Mouse (Mus musculus): ENCODE data around the gene Gm28230. TPM values are rescaled to one million over a fixed set of nuclear protein-coding genes. Genes with fewer than 3 reads are reported as not detected.

Gm28230 gene
- total RNA-seq, 2 experiments from 2014 or later = not detected

DNA sequence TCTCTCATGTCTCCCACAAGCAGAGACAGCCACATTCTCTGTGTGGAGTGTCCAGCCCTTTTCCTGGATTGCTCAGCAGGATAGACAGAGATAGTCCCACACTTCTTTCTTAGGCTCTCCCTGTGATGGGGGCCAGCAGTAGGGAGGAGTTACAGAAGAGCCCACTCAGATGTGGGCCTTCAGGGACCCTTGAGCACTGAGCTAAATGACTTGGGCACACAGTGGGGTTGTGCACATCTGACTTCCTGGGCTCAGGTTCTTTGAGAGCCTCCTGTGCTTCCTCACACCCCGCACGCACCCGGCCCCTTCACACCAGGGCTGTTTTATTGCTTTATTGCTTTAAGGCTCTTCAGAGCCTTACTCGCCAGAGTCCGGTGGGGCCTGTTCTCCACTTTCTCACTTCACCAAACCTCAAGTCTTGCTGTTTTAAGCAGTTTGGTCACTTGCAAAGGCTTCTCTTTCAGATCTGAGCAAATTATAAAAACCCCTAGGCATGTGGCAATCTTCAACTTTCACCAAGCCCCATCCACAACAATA is 5.5 kb upstream of the Gm28230 start:
- no peak for DNase-seq (ENCODE audit: extremely low spot score in 1 of 2, low spot score in 1 of 2)

DNA sequence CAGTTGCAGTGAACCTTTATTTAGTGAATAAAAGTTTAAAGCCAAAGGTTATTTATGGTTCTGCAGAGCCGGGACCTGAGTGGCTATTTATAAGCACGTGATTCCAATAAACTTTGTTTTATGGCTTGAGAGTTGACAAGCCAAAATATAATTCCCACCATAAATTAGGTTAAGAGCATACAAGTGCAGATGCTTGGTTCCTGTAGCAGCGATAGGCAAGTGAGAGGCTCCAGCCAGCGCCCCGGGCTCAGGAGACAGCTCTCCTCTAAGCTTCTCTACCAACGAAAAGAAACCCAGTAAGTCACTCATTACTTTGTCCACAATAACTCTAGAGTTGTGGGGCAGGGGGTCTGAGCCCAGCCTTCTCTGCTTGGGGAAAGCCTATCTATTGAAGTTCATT is 4.6 kb upstream of the Gm28230 start:
- no peak for DNase-seq (ENCODE audit: extremely low spot score in 1 of 2, low spot score in 1 of 2)

DNA sequence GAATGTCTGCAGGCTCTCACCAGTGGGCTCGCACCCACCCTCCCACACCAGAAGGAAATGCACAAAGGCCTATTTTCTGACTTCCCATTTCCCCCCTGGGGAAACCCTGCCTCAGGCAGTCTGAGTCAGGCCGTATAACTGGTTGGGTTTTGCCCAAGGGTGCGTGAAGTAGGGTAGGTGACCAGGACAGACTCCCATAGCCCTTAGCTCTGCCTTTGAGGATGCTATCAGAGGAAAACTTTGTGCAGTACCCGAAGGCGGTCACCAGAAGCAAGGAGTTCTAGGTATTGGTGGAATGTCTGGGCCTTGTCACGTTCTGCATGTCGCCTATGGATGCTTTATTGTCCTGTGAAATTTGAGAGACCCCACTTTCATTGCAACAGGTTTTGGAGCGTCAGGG is 3.6 kb upstream of the Gm28230 start:
- no peak for DNase-seq (ENCODE audit: extremely low spot score in 1 of 2, low spot score in 1 of 2)

DNA sequence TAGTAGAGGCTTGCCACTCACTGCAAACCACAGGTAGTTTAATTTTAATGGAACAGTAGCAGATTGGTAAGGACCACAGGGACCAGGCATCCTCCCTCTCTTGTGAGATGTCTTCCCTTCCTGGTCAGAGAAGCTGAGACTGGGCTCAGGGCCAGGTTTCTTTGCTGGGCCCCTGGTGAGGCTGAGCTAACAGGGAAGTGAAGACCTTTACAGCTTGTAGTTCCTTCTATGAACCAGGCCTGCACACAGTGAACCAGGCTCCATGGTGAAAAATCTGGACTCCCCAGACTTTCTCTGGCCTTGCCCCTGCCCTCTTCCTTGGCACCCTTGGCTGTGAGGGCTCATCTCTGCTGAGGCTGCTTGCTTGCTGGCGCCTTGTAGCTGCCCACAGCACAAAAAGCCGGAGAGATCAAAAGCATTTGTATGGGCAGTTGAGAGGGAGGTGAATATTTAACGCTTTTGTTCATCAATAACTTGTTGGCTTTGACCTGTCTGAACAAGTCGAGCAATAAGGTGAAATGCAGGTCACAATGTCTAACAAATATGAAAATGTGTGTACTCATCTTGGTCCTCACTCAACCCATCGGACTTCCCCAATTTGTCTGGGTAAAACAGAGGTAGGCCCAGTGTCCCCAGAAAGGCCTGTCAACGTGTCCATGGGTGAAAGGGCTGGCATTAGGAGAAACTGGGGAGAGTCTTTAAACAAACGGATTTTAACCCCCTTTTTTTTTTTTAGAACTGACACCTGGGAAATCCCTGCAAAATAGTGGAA is 2.1 kb upstream of the Gm28230 start:
- DNase-seq (ENCODE audit: extremely low spot score in 1 of 2, low spot score in 1 of 2) = no peak

DNA sequence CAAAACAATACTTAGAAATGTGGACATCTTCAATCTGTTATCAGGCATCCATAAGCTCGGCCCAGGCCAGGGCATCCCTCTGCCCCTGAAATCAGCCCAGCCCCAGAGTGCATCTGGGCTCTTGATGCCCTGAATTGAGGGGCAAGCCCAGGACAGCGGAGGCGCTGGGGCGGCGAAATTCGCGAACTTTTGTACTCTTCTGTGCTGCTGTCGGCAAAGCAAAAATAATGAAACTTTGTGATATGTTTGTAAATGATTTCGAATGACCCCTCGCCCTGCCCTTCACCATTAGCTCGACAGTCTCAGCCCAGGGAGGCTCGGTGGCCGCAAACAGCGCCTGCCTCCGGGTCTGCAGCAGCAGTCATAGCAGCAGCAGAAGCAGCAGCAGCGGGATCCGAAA is 1.4 kb upstream of the Gm28230 start:
- DNase-seq (ENCODE audit: extremely low spot score in 1 of 2, low spot score in 1 of 2) = no peak

DNA sequence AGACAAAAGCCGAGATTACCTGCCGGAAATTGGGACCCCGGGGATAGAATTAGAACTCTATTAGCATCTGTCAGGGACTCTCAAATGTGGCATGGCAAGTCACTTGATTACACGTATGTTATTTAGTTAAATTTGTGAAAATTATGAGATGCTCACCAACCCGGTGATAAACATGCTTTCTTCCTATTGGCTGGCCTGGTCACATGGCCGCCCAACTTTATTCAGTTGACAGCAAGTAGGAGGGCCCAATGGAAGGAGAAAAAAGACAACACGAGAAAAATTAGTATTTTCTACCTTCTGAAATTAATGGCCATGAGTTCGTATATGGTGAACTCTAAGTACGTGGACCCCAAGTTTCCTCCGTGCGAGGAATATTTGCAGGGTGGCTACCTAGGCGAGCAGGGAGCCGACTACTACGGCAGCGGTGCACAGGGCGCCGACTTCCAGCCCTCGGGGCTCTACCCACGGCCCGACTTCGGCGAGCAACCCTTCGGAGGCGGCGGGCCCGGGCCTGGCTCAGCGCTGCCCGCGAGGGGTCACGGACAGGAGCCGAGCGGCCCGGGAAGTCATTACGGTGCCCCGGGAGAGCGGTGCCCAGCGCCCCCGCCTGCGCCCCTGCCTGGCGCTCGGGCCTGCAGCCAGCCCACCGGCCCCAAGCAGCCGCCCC is 578 bp downstream of the Gm28230 start:
- no peak for DNase-seq (ENCODE audit: extremely low spot score in 1 of 2, low spot score in 1 of 2)

DNA sequence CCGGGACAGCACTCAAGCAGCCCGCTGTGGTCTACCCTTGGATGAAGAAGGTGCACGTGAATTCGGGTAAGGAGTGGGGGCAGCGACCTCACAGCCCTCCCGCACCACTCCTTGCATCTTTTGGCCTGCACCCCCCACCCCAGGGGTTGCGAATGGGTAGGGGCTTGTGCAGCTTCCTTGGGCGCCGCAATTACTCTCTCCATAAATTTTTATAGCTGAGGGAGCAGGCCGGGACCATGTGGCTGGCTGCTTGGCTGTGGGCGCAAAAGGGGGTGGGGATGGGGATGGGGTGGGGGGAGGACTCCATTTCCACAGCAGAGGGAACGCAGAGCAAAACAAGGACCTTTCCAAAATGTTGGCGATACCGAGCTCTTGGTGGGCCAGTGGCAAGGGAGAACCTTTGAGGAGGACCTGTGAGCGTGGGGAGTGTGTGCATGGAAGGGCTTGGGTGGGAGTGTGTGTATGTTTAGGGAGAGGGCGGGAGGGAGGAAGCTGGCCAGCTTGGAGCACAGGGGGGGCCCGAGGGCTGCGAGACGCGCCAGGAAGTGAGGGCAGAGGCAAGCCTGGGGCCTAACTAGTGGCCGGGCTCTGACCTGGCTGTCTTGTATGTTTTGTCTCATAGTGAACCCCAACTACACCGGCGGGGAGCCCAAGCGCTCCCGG is 1.2 kb downstream of the Gm28230 start:
- no peak for DNase-seq (ENCODE audit: extremely low spot score in 1 of 2, low spot score in 1 of 2)

DNA sequence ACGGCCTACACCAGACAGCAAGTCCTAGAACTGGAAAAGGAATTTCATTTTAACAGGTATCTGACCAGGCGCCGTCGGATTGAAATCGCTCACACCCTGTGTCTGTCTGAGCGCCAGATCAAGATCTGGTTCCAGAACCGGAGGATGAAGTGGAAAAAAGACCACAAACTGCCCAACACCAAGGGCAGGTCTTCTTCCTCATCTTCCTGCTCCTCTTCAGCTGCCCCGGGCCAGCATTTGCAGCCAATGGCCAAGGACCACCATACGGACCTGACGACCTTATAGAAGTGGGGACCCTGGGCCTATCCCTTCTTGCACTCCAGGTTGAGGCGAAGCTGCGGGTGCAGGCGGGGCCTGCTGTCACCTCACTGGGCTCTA is 1.8 kb downstream of the Gm28230 start:
- no peak for DNase-seq (ENCODE audit: extremely low spot score in 1 of 2, low spot score in 1 of 2)

DNA sequence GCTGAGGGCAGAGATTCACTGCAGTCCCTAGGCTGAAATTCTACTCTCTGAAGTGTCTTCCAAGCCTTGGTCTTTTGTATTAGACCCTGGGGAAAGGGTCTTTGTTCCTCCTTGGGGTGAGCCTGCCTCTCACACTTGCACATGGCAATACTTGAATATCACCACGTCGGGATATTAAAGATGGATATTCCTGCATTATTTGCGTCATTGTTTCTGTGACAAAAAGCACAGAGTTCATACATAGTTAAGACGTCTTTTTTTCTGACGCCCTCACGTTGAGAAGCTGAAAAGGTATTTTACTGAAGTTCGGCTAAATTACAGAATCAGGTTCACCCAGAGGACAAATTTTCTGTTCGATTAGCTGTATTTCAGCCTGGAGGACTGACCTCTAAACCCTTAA is 3.8 kb downstream of the Gm28230 start:
- DNase-seq (ENCODE audit: extremely low spot score in 1 of 2, low spot score in 1 of 2) = no peak

DNA sequence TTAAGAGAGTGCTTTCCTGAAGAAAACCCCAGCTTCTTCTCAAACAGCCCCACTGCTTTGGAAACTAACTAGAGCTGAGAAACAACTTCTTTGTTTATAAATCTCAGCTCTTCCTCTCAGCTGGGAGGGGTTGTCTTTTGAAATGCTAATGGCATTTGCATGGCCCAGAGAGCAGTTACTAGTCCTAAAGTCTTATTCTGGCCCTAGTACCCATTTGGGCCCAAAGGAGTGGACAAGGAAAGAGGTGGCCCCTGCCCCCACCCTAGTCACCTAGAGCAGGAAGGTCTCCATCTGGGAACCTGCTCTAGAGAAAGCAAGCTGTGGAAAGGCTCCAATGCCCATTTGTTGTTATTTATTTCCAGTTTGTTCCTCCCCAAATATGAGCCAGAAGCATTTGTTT is 4.5 kb downstream of the Gm28230 start:
- no peak for DNase-seq (ENCODE audit: extremely low spot score in 1 of 2, low spot score in 1 of 2)

DNA sequence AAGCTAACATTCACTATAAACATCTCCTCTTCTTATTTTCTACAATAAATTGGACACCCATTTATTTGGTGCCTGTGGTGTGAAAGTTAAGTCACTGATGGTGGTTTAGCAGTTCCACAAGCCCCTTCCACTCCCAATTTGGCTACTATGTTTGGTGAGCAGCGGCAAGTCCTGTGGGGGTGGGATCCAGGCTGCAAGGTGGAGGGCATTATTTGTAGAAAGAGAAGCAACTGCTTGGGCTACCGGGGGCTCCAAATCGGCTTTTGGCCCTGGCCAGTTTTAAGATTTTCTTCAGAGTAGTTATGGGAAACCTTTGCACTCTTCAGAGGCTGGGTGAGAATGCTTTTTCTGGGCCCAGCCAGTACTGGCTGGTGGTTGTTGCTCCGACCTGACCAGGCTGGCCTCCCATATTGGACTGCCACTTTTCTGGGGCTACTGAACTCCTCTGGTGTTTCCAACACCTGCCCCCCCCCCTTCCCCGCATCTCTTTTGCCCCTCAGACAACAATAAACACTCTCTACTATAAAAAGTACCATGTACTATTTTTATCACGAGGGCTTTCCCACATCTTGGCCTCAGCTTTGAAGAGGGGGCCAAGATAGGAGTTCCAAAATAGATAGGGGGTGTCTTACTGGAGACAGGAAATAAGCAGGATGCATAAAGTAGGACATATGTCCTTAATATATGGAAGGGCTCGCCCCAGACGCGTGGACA is 5.4 kb downstream of the Gm28230 start:
- DNase-seq (ENCODE audit: extremely low spot score in 1 of 2, low spot score in 1 of 2) = no peak

DNA sequence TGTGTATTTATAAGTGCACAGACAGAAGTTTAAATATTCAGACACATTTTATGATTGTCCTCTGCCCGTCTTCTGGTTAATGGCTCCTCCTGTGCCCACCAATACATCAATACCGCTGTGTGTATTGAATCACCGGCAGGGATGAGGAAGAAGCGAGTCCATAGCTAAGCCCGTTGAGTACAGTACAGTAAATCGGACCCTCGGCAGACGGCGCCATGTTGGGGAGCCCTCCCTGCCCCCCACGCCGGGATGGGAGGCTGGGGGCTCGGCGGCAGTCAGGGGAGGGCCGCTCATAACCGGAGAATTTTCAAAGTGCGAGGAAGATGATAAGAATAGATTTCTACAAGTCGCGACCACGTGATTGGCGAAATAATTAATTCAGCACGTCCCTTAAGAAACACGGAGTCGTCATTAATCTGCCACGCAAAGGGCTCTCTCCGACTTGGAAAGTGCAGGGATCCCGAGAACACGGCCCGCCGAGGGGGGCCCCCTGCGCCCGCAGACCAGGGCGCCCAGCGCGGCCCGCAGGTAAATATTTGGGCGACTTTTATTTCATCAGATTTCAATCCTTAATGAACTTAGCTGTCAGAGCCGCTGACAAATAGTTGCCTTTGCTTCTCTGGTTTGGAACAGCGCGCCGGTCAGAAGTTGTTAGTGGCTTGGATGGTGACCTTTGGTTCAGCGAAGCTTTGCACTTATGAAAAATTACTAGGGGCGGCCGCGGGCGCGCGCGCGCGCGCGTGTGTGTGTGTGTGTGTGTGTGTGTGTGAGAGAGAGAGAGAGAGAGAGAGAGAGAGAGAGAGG is 6.2 kb downstream of the Gm28230 start:
- no peak for DNase-seq (ENCODE audit: extremely low spot score in 1 of 2, low spot score in 1 of 2)

DNA sequence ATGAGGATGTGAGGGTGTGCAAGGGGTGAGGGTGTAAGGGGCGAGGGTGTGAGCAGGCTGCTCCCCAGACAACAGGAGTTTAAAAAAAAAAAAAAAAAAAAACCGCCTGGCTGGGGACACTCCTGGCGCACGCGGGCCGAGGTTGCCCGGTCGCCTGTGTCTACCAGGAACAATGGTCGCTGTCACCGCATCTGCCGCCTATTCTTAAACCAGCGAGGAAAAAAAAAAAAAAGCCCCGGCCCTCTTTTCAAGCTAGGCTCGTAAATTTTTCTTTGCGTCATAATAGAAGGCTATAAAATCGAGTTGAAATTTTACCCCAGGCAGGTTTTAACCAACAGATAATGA is 6.8 kb downstream of the Gm28230 start:
- DNase-seq (ENCODE audit: extremely low spot score in 1 of 2, low spot score in 1 of 2) = no peak

DNA sequence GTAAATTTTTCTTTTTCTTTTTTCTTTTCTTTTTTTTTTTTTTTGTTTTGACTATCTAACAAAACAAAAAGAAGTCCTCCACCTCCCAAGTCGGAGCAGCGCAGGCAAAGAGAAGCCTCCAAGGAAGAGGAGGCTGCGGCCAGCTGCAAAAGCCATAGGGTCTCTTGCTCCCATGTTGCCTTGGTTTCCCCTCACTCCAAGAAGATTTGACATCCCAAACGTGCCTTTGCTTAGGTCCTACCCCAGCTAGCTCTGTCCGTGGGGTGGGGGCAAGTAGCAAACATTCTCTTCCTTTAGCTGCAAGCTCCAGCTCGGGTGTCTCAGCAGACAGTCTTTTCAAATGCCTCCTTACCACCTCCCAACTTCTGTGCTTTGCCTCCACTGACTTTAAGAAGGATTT is 7.2 kb downstream of the Gm28230 start:
- no peak for DNase-seq (ENCODE audit: extremely low spot score in 1 of 2, low spot score in 1 of 2)

DNA sequence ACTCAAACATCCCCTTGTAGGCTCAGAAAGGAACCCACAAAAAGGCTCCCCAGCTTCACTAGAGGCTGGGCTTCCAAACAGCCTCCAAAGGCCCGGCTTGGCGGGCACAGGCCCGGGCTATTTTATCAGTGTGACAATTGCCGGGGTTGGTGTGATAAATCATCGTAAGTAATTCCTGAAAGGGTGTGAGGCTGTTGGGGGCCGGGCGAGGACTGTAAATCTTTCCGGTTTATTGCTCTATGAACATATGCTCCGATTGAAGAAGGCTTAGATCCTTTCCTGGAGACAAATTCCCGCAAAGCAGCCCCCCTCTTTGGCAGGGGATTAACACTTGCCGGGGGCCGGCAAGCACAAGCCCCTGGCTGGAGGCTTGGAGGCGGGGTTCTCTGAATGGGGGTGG is 7.9 kb downstream of the Gm28230 start:
- no peak for DNase-seq (ENCODE audit: extremely low spot score in 1 of 2, low spot score in 1 of 2)

DNA sequence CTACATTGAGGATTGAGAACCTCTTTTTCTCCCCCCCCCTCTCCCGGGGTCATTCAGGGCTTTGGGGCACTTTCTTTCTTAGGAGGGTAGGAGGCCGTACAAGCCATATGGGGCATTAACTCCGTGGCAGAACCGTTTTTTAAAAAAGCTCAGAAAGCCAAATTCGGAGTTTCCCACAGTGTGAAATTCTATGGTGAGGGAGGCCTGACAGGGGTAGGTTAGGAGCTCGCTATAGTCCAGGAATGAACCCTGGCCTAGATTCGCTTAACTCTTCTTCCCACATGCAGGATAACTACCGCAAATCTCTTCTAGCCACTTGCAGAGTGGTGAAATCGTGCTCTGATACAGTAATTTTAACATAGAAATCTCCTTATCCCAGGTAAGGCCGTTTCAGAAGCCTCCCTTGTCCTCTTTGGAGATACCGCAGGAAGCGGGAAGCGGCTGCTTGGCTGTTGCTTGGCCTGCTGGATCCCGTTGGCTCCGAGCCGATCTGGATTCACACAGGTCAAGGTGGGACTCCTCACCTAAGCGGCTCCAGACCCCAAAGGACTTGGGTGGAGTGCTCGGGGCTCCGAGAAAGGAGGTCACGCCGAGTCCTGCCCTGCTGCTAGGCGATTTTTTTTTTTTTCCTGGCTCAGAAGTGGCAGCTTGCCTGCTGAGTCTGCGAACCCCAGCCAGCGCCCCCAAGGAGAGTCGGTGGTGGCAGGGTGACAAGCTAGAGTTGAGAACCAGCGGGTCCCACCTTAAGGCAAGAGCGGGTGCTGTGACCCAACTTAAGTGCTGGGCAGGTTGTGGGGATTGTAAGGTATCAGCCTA is 8.7 kb downstream of the Gm28230 start:
- no peak for DNase-seq (ENCODE audit: extremely low spot score in 1 of 2, low spot score in 1 of 2)

DNA sequence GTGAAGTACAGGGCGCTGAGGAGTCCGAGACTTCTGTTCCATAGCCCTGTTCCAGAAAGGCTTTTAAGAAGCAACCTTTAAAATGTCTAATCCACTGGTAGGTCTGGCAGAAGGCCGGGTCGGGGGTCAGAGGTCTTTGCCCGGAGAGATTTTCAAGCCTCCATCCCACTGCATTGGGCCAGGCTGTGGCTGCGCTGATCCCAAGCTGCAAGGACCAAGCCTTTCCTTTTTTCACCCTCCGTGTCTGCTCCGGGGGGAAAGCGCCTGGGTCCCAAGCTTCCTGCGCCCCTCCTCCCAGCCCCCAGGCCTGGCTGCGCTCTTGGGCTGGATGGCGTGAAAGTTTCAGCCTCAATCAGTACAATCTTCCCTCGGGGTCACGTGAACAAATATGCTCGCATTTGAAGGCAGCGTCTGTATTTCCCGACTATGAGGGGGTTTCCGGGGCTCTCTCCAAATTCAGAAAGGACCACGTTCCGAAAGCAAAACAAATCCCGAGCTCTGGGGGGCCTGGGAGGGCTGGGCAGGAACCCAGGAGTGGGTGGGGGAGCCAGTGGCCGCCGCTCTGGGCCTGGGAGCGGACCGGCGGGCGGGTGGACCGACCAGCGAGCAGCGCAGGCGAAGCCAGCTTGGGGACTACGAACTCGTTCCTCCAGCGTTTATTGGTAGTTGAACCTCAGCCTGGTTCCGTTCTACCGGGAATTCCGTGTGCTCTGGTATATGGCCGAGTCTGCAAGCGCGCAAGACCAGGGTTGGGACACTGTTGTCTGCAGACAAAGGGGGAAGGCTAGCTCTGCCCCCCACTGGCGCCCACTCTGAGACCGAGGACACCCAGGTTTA is 9.5 kb downstream of the Gm28230 start:
- DNase-seq (ENCODE audit: extremely low spot score in 1 of 2, low spot score in 1 of 2) = no peak

Data from layer of hippocampus, postnatal 25 days (tissue).